Mouse (Mus musculus): ENCODE data around the gene Gm9887.

The Gm9887 gene

GRCm38 (mm10) chr12:69360997-69361899 lies 11.0 kb downstream of the Gm9887 start:
- peak; percentile 100 for DNase-seq (ENCODE audit: low spot score)

- peak; percentile 83 for DNase-seq (ENCODE audit: low spot score)
These were observed 11.6 kb downstream of the Gm9887 start for GRCm38 (mm10) chr12:69360655-69360996.

- DNase-seq (ENCODE audit: low spot score), result no peak
These were observed 15.0 kb downstream of the Gm9887 start for GRCm38 (mm10) chr12:69357300-69357646.

- DNase-seq (ENCODE audit: low spot score), result peak; percentile 79
These were observed 15.5 kb downstream of the Gm9887 start, which contains the start of gene Nemf for GRCm38 (mm10) chr12:69356546-69357299. Gene Nemf, minus strand, starts transcription at chr12:69357165.

- no peak for DNase-seq (ENCODE audit: low spot score)
These were observed 20.6 kb downstream of the Gm9887 start for GRCm38 (mm10) chr12:69351685-69352084.

GRCm38 (mm10) chr12:69349928-69350327 lies 22.3 kb downstream of the Gm9887 start:
- DNase-seq (ENCODE audit: low spot score), result no peak

- peak; percentile 59 for DNase-seq (ENCODE audit: low spot score)
These were observed 38.7 kb downstream of the Gm9887 start for GRCm38 (mm10) chr12:69333547-69333946.

GRCm38 (mm10) chr12:69332147-69332546 lies 40.1 kb downstream of the Gm9887 start:
- DNase-seq (ENCODE audit: low spot score), result no peak

GRCm38 (mm10) chr12:69331187-69331586 lies 41.1 kb downstream of the Gm9887 start:
- DNase-seq (ENCODE audit: low spot score), result no peak
